Mouse (Mus musculus) CH12.LX (cell line): ENCODE data around the gene Gm10715.
"Not testable (repeated sequence)": the region's sequence is repeated elsewhere in the genome, so short reads cannot be mapped to it uniquely, and the experiment has no call there.

Experiments used
- EP300 ChIP-seq: IDR thresholded peaks from 2 replicates; pipeline ENCODE4 v1.6.1; 2011; ENCODE audit warnings: low read length, improper control_type of control experiment
- MAX ChIP-seq: IDR thresholded peaks from 2 replicates; pipeline ENCODE4 v1.6.1; 2011; ENCODE audit warnings: low read length, improper control_type of control experiment

DNA sequence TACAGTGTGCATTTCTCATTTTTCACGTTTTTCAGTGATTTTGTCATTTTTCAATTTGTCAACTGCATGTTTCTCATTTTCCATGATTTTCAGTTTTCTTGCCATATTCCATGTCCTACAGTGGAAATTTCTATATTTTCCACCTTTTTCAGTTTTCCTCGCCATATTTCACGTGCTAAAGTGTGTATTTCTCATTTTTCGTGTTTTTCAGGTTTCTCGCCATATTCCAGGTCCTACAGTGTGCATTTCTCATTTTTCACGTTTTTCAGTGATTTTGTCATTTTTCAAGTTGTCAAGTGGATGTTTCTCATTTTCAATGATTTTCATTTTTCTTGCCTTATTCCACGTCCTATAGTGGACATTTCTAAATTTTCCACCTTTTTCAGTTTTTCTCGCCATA, at the start of gene Gm10715:
- not testable (repeated sequence) for TF ChIP-seq EP300, MAX
